Mouse (Mus musculus): ENCODE measurements at regions not wholly inside any gene's neighbourhood (a gene's known extent, or its start where the extent isn't known, plus 50 kb on each side); places are given as distances from the start of the nearest gene placed in this dataset.

DNA sequence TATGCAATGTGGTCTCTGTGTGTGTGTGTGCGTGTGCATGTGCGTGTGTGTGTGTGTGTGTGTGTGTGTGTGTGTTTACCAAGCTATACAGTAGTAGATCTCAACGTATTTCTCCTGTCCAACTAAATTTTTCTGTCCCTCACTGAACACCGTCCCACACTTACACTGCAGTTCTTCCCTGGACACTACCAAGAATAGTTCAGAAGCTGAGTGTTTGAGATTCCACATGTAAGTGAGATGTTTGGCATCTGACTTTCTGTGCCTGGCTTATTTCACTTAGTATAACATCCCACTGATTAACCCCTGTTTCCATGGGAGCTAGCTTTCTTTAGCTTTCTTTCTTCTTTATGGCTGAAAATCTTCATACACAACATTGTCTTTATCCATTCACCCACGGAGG lies 213.5 kb downstream of the Tox3 start:
- WGBS: 86% methylated on average over 5 of the region's 5 CpGs
- Histone ChIP-seq H3K36me3 (ENCODE audit: insufficient read depth) (no peaks in the 10 kb centered on the region), H3K27me3 (ENCODE audit: insufficient read depth, low read length) (no peaks in the 10 kb centered on the region), H3K4me2 (ENCODE audit: low read depth) (no peak overlapping the region), H3K9me3 (ENCODE audit: low read length) (no peaks in the 10 kb centered on the region), H3K9ac (no peak overlapping the region), H3K27ac (ENCODE audit: low read depth, low read length) (no peak overlapping the region), H3K4me1 (ENCODE audit: insufficient read depth) (no peaks in the 10 kb centered on the region), H3K4me3 (ENCODE audit: low read depth, low read length) (no peak overlapping the region)
- ATAC-seq (no peak), DNase-seq (no peak)
- TF ChIP-seq CTCF (IDR thresholded peaks at IDR 0.05; ENCODE audit: low read depth): no peak

DNA sequence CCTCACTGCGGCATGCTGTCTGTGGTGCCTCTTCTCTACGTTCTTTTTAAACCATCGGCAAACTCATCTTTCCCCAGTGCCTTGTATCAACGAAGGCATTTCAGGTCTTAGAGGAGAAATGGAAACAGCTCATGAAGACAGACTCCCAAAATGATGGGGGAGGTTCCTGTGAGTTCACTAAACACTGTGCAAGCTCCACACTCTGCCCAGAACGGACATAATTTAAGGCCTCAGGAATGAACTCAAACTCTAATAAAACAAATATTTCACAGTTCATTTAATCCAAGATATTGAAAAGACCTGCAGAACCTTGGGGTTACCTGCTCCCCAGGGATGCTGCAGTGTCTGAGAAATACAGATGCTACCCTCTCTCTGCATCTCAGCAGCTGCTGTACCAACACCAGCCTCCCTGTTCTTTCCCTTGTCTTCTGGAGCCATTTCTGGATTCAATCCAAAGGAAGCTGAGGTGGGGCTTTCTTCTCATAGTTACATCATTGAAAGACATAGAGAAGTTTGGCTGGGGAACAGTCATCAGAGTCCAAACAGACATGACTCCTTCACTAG lies 217.4 kb downstream of the Tox3 start:
- Histone ChIP-seq H3K4me2 (ENCODE audit: low read depth) (no peak overlapping the region), H3K27me3 (ENCODE audit: insufficient read depth, low read length) (no peaks in the 10 kb centered on the region)
- WGBS: 82% methylated on average over 5 of the region's 5 CpGs

DNA sequence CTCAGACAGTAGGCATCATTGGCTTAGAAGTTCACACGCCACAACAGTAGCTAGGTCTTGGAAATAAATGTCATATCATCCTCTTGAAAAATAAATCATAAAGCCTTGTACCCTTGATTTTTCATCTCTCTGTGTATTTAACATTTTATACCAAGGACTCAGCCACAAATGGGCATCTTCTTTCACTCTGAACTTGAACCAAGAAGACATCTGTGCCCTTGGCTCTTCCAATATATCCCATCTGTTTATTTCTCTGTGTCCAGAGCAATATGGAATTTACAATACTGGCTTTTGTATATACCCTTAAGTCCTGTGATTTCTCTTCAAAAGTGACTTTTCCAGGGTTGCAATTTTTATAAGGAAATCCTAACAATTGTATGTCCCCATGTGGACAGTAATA lies 222.7 kb downstream of the Tox3 start:
- Histone ChIP-seq H3K4me2 (ENCODE audit: low read depth) (no peak overlapping the region), H3K4me1 (ENCODE audit: insufficient read depth) (no peaks in the 10 kb centered on the region), H3K9ac (no peak overlapping the region), H3K36me3 (ENCODE audit: insufficient read depth) (no peaks in the 10 kb centered on the region), H3K4me3 (ENCODE audit: low read depth, low read length) (no peak overlapping the region), H3K9me3 (ENCODE audit: low read length) (no peaks in the 10 kb centered on the region), H3K27ac (ENCODE audit: low read depth, low read length) (no peak overlapping the region), H3K27me3 (ENCODE audit: insufficient read depth, low read length) (no peaks in the 10 kb centered on the region)
- ATAC-seq (no peak), DNase-seq (no peak)
- WGBS: 84% methylated on average over 1 of the region's 1 CpGs
- TF ChIP-seq CTCF (IDR thresholded peaks at IDR 0.05; ENCODE audit: low read depth): no peak

More for the DNA sequence above, 217.4 kb downstream of the Tox3 start:
- Histone ChIP-seq H3K9ac (no peak overlapping the region), H3K4me1 (ENCODE audit: insufficient read depth) (no peaks in the 10 kb centered on the region), H3K9me3 (ENCODE audit: low read length) (no peaks in the 10 kb centered on the region), H3K36me3 (ENCODE audit: insufficient read depth) (no peaks in the 10 kb centered on the region), H3K27ac (ENCODE audit: low read depth, low read length) (no peak overlapping the region), H3K4me3 (ENCODE audit: low read depth, low read length) (no peak overlapping the region)
- no peak for TF ChIP-seq CTCF (IDR thresholded peaks at IDR 0.05; ENCODE audit: low read depth)
- DNase-seq (no peak), ATAC-seq (no peak)

DNA sequence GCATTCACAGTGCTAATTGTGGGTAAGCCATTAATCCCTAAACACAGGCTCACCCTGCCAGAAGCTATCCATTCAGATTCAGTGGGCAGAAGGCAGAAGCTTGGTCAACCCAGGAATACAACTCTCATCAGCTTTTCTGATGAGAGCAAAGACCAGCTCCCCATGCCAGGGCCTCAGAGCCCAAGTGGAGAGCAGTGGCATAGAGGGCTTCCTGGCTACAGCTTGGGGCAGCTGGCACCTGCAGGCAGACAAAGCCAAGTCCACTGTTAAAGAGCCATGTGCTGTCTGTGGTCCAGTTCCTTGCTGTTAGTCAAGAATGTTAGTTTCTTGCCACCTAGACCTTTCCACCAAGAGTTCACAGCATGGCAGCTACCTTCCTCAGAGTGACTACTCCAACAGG lies 225.0 kb downstream of the Tox3 start:
- Histone ChIP-seq H3K36me3 (ENCODE audit: insufficient read depth) (no peaks in the 10 kb centered on the region), H3K9ac (no peak overlapping the region), H3K27ac (ENCODE audit: low read depth, low read length) (no peak overlapping the region), H3K4me3 (ENCODE audit: low read depth, low read length) (no peak overlapping the region), H3K9me3 (ENCODE audit: low read length) (no peaks in the 10 kb centered on the region), H3K4me2 (ENCODE audit: low read depth) (no peak overlapping the region), H3K4me1 (ENCODE audit: insufficient read depth) (no peaks in the 10 kb centered on the region), H3K27me3 (ENCODE audit: insufficient read depth, low read length) (no peaks in the 10 kb centered on the region)
- ATAC-seq (no peak), DNase-seq (no peak)
- TF ChIP-seq CTCF (IDR thresholded peaks at IDR 0.05; ENCODE audit: low read depth): no peak

DNA sequence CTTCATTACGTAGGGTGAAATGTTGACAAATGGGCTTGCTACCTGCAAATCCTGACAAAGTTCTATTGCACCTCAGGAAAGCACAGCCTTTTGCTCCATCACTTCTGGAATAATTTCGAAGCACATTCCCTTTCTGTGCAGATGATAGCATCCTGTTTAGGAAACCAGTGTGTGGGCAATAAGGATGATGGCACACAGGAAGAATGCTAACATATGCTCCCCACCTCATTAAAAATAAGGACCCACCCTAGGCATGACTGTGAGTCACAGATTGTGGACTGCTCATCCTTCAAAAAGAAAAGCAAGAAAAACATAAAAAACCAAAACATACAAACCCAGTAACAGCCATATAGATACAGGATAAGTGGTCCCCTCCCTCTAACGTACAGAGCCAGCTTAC lies 226.2 kb downstream of the Tox3 start:
- no peak overlapping the region for H3K4me3 ChIP-seq (ENCODE audit: low read depth, low read length)
- ATAC-seq: no peak
- 86% methylated on average over 3 of the region's 3 CpGs for WGBS
- no peaks in the 10 kb centered on the region for H3K36me3 ChIP-seq (ENCODE audit: insufficient read depth)
- no peak for TF ChIP-seq CTCF (IDR thresholded peaks at IDR 0.05; ENCODE audit: low read depth)
- H3K4me2 ChIP-seq (ENCODE audit: low read depth): no peak overlapping the region
- H3K9me3 ChIP-seq (ENCODE audit: low read length): no peaks in the 10 kb centered on the region
- H3K4me1 ChIP-seq (ENCODE audit: insufficient read depth): no peaks in the 10 kb centered on the region
- H3K9ac ChIP-seq: no peak overlapping the region
- DNase-seq: no peak
- no peaks in the 10 kb centered on the region for H3K27me3 ChIP-seq (ENCODE audit: insufficient read depth, low read length)
- H3K27ac ChIP-seq (ENCODE audit: low read depth, low read length): no peak overlapping the region

DNA sequence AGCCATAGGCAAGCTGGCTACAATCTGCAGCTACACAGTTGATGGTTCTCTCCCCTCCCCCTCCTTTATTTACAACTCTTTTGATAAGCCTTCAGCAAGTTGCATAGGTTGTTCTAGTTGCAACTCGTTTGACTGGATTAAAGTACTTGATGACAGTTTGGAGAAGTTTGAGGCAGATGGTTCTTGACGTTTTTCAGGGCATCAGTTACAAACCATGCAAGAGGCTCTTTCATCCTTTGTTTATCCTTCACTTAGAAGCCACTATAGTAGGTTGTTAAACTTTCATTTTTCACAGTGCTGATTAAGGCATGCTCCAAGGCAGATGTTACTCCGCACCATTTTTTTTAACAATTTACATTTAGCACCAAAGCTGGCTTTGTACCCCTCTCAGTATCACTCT lies 227.1 kb downstream of the Tox3 start:
- ATAC-seq: peak; percentile 23
- H3K9ac ChIP-seq: no peak overlapping the region
- 28% methylated on average over 3 of the region's 3 CpGs for WGBS

DNA sequence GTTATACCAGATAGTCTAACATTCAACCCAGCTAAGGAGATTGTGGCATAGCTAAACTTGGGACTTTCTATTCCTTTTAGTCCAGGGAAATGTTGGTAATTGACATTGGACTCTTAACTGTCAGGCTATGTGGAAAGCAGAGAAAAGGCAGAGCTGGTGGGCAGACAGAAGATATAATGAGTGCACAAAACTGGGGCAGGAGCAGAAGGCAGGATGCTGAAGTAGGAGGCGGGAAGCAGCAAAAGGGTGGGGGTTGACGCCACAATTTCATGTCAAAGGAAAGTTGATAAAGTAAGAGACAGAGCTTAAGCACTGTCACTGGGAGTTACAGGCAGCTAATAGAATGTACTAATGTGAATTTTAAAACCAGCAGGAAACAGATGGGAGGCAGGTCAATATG lies 232.7 kb downstream of the Tox3 start:
- Histone ChIP-seq H3K4me3 (ENCODE audit: low read depth, low read length) (no peak overlapping the region), H3K27me3 (ENCODE audit: insufficient read depth, low read length) (no peaks in the 10 kb centered on the region), H3K9me3 (ENCODE audit: low read length) (no peaks in the 10 kb centered on the region), H3K4me1 (ENCODE audit: insufficient read depth) (no peaks in the 10 kb centered on the region), H3K9ac (no peak overlapping the region), H3K36me3 (ENCODE audit: insufficient read depth) (no peaks in the 10 kb centered on the region), H3K27ac (ENCODE audit: low read depth, low read length) (no peak overlapping the region), H3K4me2 (ENCODE audit: low read depth) (no peak overlapping the region)
- no peak for ATAC-seq
- no peak for TF ChIP-seq CTCF (IDR thresholded peaks at IDR 0.05; ENCODE audit: low read depth)
- 74% methylated on average over 2 of the region's 2 CpGs for WGBS
- no peak for DNase-seq

More for the DNA sequence above, 227.1 kb downstream of the Tox3 start:
- Histone ChIP-seq H3K9me3 (ENCODE audit: low read length) (no peaks in the 10 kb centered on the region), H3K4me1 (ENCODE audit: insufficient read depth) (no peaks in the 10 kb centered on the region), H3K27me3 (ENCODE audit: insufficient read depth, low read length) (no peaks in the 10 kb centered on the region), H3K36me3 (ENCODE audit: insufficient read depth) (no peaks in the 10 kb centered on the region), H3K27ac (ENCODE audit: low read depth, low read length) (no peak overlapping the region), H3K4me2 (ENCODE audit: low read depth) (no peak overlapping the region), H3K4me3 (ENCODE audit: low read depth, low read length) (no peak overlapping the region)
- DNase-seq: peak; percentile 12
- TF ChIP-seq CTCF (IDR thresholded peaks at IDR 0.05; ENCODE audit: low read depth): no peak

DNA sequence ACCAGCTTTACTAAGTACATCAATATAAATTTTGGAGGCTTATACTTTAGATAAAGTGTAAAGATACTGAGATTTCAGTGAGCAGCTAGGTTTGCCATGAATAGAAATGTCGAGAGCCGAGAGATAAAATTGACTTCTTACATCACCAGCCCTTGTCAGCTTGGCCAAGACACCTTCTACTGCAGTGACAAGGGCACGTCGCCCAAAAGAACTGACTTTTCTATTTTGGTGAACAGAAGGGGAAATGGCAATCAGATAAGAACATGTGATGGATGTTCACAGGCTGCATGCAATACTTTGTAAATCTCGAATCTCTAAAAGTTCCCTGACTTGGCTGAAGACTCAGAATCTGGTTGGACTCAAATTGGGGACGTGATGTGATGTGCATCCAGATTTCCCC lies 247.6 kb downstream of the Tox3 start:
- no peak for TF ChIP-seq CTCF (IDR thresholded peaks at IDR 0.05; ENCODE audit: low read depth)
- 80% methylated on average over 6 of the region's 6 CpGs for WGBS
- Histone ChIP-seq H3K9ac (no peak overlapping the region), H3K9me3 (ENCODE audit: low read length) (no peaks in the 10 kb centered on the region), H3K4me1 (ENCODE audit: insufficient read depth) (no peaks in the 10 kb centered on the region), H3K4me2 (ENCODE audit: low read depth) (no peak overlapping the region), H3K36me3 (ENCODE audit: insufficient read depth) (no peaks in the 10 kb centered on the region), H3K27me3 (ENCODE audit: insufficient read depth, low read length) (no peaks in the 10 kb centered on the region), H3K27ac (ENCODE audit: low read depth, low read length) (no peak overlapping the region), H3K4me3 (ENCODE audit: low read depth, low read length) (no peak overlapping the region)
- no peak for ATAC-seq
- DNase-seq: no peak

Measured in forebrain, postnatal 0 days (tissue).